Mouse (Mus musculus): ENCODE measurements around the gene Rab1a.
"Not testable (repeated sequence)": the region's sequence is repeated elsewhere in the genome, so short reads cannot be mapped to it uniquely, and the experiment has no call there.

Gene Rab1a

GRCm38 (mm10) chr11:20200713-20201575, at the start of gene Rab1a:
Rab1a (plus strand) TSS chr11:20201432.
- peak; percentile 100 for DNase-seq (ENCODE audit: low spot score in 2 of 2)

- no peak for DNase-seq (ENCODE audit: low spot score in 2 of 2)
Measured at GRCm38 (mm10) chr11:20152107-20152901, 48.9 kb upstream of the Rab1a start.

- not testable (repeated sequence) for DNase-seq (ENCODE audit: low spot score in 2 of 2)
Measured at GRCm38 (mm10) chr11:20153542-20153941, 47.7 kb upstream of the Rab1a start.

- no peak for DNase-seq (ENCODE audit: low spot score in 2 of 2)
Measured at GRCm38 (mm10) chr11:20158879-20159278, 42.4 kb upstream of the Rab1a start.

GRCm38 (mm10) chr11:20164979-20165867, 36.0 kb upstream of the Rab1a start:
- DNase-seq (ENCODE audit: low spot score in 2 of 2), result no peak

GRCm38 (mm10) chr11:20165991-20166390, 35.2 kb upstream of the Rab1a start:
- no peak for DNase-seq (ENCODE audit: low spot score in 2 of 2)

- DNase-seq (ENCODE audit: low spot score in 2 of 2), result not testable (repeated sequence)
Measured at GRCm38 (mm10) chr11:20166476-20166875, 34.8 kb upstream of the Rab1a start.

- no peak for DNase-seq (ENCODE audit: low spot score in 2 of 2)
Measured at GRCm38 (mm10) chr11:20168972-20169371, 32.3 kb upstream of the Rab1a start.

GRCm38 (mm10) chr11:20187271-20187670, 14.0 kb upstream of the Rab1a start:
- DNase-seq (ENCODE audit: low spot score in 2 of 2), result no peak

GRCm38 (mm10) chr11:20193100-20193736, 8.0 kb upstream of the Rab1a start:
- no peak for DNase-seq (ENCODE audit: low spot score in 2 of 2)

- peak; percentile 24 to 32 for DNase-seq (ENCODE audit: low spot score in 2 of 2)
Measured at GRCm38 (mm10) chr11:20201661-20202101, 449 bp downstream of the Rab1a start.

GRCm38 (mm10) chr11:20202299-20203011, 1.2 kb downstream of the Rab1a start:
- no peak for DNase-seq (ENCODE audit: low spot score in 2 of 2)

- no peak for DNase-seq (ENCODE audit: low spot score in 2 of 2)
Measured at GRCm38 (mm10) chr11:20204321-20204720, 3.1 kb downstream of the Rab1a start.

GRCm38 (mm10) chr11:20204870-20205446, 3.7 kb downstream of the Rab1a start:
- no peak for DNase-seq (ENCODE audit: low spot score in 2 of 2)

- no peak for DNase-seq (ENCODE audit: low spot score in 2 of 2)
Measured at GRCm38 (mm10) chr11:20205538-20205937, 4.3 kb downstream of the Rab1a start.

GRCm38 (mm10) chr11:20206626-20207223, 5.5 kb downstream of the Rab1a start:
- no peak for DNase-seq (ENCODE audit: low spot score in 2 of 2)

- DNase-seq (ENCODE audit: low spot score in 2 of 2), result no peak
Measured at GRCm38 (mm10) chr11:20207589-20207988, 6.4 kb downstream of the Rab1a start.

- peak in 1 of 2 experiments; percentile 26 for DNase-seq (ENCODE audit: low spot score in 2 of 2)
Measured at GRCm38 (mm10) chr11:20211838-20212237, 10.6 kb downstream of the Rab1a start.

- DNase-seq (ENCODE audit: low spot score in 2 of 2), result peak in 1 of 2 experiments; percentile 25
Measured at GRCm38 (mm10) chr11:20214779-20215178, 13.5 kb downstream of the Rab1a start.

- DNase-seq (ENCODE audit: low spot score in 2 of 2), result no peak
Measured at GRCm38 (mm10) chr11:20216415-20216814, 15.2 kb downstream of the Rab1a start.

All from natural killer cell, adult 2 months (primary cell).